12 mouse cellular contexts compared by ENCODE assay signal in the genomic region with DNA sequence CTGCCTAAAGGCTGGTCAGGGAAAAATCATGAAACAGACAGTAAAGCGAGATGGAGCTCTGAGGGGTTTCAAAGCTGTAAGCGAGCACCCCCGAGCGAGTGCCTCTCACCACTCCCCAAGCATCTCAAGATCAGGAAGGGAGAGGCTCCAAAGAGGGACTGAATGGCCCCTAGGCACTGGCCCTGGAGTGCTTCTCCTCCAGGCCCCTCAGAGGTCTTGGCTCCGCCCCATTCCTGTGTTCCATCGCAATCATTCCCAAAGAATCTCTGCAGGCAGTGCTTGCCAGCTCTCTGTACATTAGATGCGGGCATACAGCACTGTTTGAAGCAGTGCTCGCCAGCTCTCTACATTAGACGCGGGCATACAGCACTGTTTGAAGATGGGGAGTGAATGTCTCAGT.
DNase-seq lines count a peak whose midpoint lies in the region; ATAC-seq and TF ChIP-seq lines count a peak whose summit lies in the region.
"Had no signal": no experiment of that assay in that cellular context is flagged by ENCODE, and none has a peak within 500 bp of the region (broad histone marks: within the 10 kb centered on the region; RNA-seq: fewer than 3 reads in every experiment).

No protein-coding gene starts in this region.

- H3K36me3 ChIP-seq in kidney, embryonic 14.5 days (ENCODE audit: control insufficient read depth, insufficient read depth, low read length) = peaks cover 46% of the 10 kb centered on the region
- peaks cover 4% of the 10 kb centered on the region for H3K36me3 ChIP-seq in embryonic facial prominence, embryonic 11.5 days (replicated peaks; ENCODE audit: control insufficient read depth, insufficient read depth, low read depth, low read length)

- ATAC-seq in kidney, embryonic 14.5 days (ENCODE audit: low FRiP score, low TSS enrichment) = peak; percentile 45; the same call in 1 of the 2 replicates
- peak; percentile 26 for ATAC-seq in embryonic facial prominence, embryonic 11.5 days (replicated peaks; ENCODE audit: insufficient number of reproducible peaks, low FRiP score, low TSS enrichment, low read depth)
- no peak for ATAC-seq in activated CD4-positive, CD25-positive, alpha-beta regulatory T cell, adult 4 months
- no peak for ATAC-seq in inflammation-experienced regulatory T-cells, adult 6 months

- H3K4me3 ChIP-seq in kidney, embryonic 14.5 days (ENCODE audit: low read length) = no peak overlapping the region
- H3K4me3 ChIP-seq in embryonic facial prominence, embryonic 11.5 days (ENCODE audit: low read depth, low read length) = no peak overlapping the region
- no peak overlapping the region for H3K4me3 ChIP-seq in lung, adult 2 months (replicated peaks; ENCODE audit: extremely low read depth, low read depth, low read length)
- H3K4me3 ChIP-seq: megakaryocyte, embryonic 14.5 days had no signal

- no peak for DNase-seq in kidney, adult 18-20 months
- DNase-seq in NIH3T3 (ENCODE audit: low read depth) = peak; percentile 85
- DNase-seq in embryonic facial prominence, embryonic 11.5 days (ENCODE audit: low spot score) = no peak
- DNase-seq in lung, adult 2 months = peak; percentile 35
- DNase-seq in T-cell, adult 2 months (ENCODE audit: low spot score) = no peak
- DNase-seq: adrenal gland, postnatal 14 days; cerebellum, adult 9-10 months; heart, postnatal 10 days had no signal

- no peak overlapping the region for H3K9ac ChIP-seq in kidney, embryonic 14.5 days (ENCODE audit: low read depth, low read length)
- no peak overlapping the region for H3K9ac ChIP-seq in embryonic facial prominence, embryonic 11.5 days (replicated peaks; ENCODE audit: low read length)

- H3K27ac ChIP-seq in kidney, embryonic 14.5 days (ENCODE audit: low read depth, low read length) = no peak overlapping the region
- no peak overlapping the region for H3K27ac ChIP-seq in embryonic facial prominence, embryonic 11.5 days (replicated peaks; ENCODE audit: low read depth, low read length)

- no peak for TF ChIP-seq CTCF in lung, adult 2 months (IDR thresholded peaks at IDR 0.05; ENCODE audit: insufficient read depth, low read length)

- no peak for TF ChIP-seq POLR2A in lung, adult 2 months (IDR thresholded peaks at IDR 0.05; ENCODE audit: borderline replicate concordance, extremely low read depth, low read depth, low read length)

- no peaks in the 10 kb centered on the region for H3K27me3 ChIP-seq in kidney, embryonic 14.5 days (ENCODE audit: control insufficient read depth, insufficient read depth, low read length)
- no peaks in the 10 kb centered on the region for H3K27me3 ChIP-seq in embryonic facial prominence, embryonic 11.5 days (ENCODE audit: control insufficient read depth, insufficient read depth, low read length)

- no peaks in the 10 kb centered on the region for H3K9me3 ChIP-seq in kidney, embryonic 14.5 days (ENCODE audit: control insufficient read depth, low read length)
- no peaks in the 10 kb centered on the region for H3K9me3 ChIP-seq in embryonic facial prominence, embryonic 11.5 days (replicated peaks; ENCODE audit: control insufficient read depth, low read length)
- H3K9me3 ChIP-seq: megakaryocyte, embryonic 14.5 days had no signal

- 44% methylated on average over 10 of the region's 10 CpGs for WGBS in kidney, embryonic 14.5 days
- 65% methylated on average over 10 of the region's 10 CpGs for WGBS in embryonic facial prominence, embryonic 11.5 days
- 50% methylated on average over 10 of the region's 10 CpGs for WGBS in lung, adult 2 months

- H3K4me1 ChIP-seq in kidney, embryonic 14.5 days (ENCODE audit: control insufficient read depth, insufficient read depth, low read length) = peaks cover 21% of the 10 kb centered on the region; the same call in 1 of the 2 replicates
- peaks cover 16% of the 10 kb centered on the region for H3K4me1 ChIP-seq in embryonic facial prominence, embryonic 11.5 days (ENCODE audit: control insufficient read depth, insufficient read depth, low read length)
- peaks cover under 1% of the 10 kb centered on the region for H3K4me1 ChIP-seq in lung, adult 2 months (ENCODE audit: control insufficient read depth, insufficient read depth, low read length)

- no peak overlapping the region for H3K4me2 ChIP-seq in kidney, embryonic 14.5 days (replicated peaks; ENCODE audit: low read depth, low read length)
- H3K4me2 ChIP-seq in embryonic facial prominence, embryonic 11.5 days (ENCODE audit: low read depth, low read length) = no peak overlapping the region

Comparison
In these comparisons a context has a peak if more than half of its experiments do, and no peak if none do; other contexts are left out.
1. ATAC-seq: peak in kidney, embryonic 14.5 days (single experiment) and embryonic facial prominence, embryonic 11.5 days (single experiment); none in activated CD4-positive, CD25-positive, alpha-beta regulatory T cell, adult 4 months (single experiment) and inflammation-experienced regulatory T-cells, adult 6 months (single experiment).
2. DNase-seq: peak in NIH3T3 (single experiment) and lung, adult 2 months (single experiment); none in kidney, adult 18-20 months (single experiment), embryonic facial prominence, embryonic 11.5 days (single experiment) and T-cell, adult 2 months (single experiment).